Mouse (Mus musculus) kidney, embryonic 16.5 days (tissue): ENCODE results near the gene Syngr4. TPM values are rescaled to one million over a fixed set of nuclear protein-coding genes. Genes with fewer than 3 reads are reported as not detected.
"Not testable (repeated sequence)": the region's sequence is repeated elsewhere in the genome, so short reads cannot be mapped to it uniquely, and the experiment has no call there.

Experiments used
- ATAC-seq: fragments of 200-750 bp; cut with Nextera tagmentation; 2 replicates; pipeline ENCODE4 v1.8.0; 2017; ENCODE audit warnings: moderate TSS enrichment; ENCODE audit not compliant: low FRiP score, low TSS enrichment
- H3K27ac ChIP-seq: fragments of 300-500 bp; sonication (generic); 2 replicates; pipeline ENCODE4 v1.5.1; 2014; ENCODE audit warnings: low read length
- H3K27me3 ChIP-seq: fragments of 300-500 bp; sonication (generic); 2 replicates; pipeline ENCODE4 v1.6.1; 2014; ENCODE audit warnings: low read length, control low read depth, mixed read lengths; ENCODE audit not compliant: insufficient read depth
- H3K36me3 ChIP-seq: fragments of 300-500 bp; sonication (generic); 2 replicates; pipeline ENCODE4 v1.6.1; 2014; ENCODE audit warnings: low read length, control low read depth, mixed read lengths; ENCODE audit not compliant: insufficient read depth
- H3K4me1 ChIP-seq: fragments of 300-500 bp; sonication (generic); 2 replicates; pipeline ENCODE4 v1.6.1; 2014; ENCODE audit warnings: low read length, control low read depth, mixed read lengths; ENCODE audit not compliant: insufficient read depth
- H3K4me2 ChIP-seq: fragments of 300-500 bp; sonication (generic); replicated peaks from 2 replicates; pipeline ENCODE4 v1.6.1; 2014; ENCODE audit warnings: low read depth, low read length
- H3K4me3 ChIP-seq: fragments of 300-500 bp; sonication (generic); 2 replicates; pipeline ENCODE4 v1.5.1; 2014; ENCODE audit warnings: mild to moderate bottlenecking, low read length
- H3K9ac ChIP-seq: fragments of 300-500 bp; sonication (generic); replicated peaks from 2 replicates; pipeline ENCODE4 v1.6.1; 2014; ENCODE audit warnings: low read length
- H3K9me3 ChIP-seq: fragments of 300-500 bp; sonication (generic); 2 replicates; pipeline ENCODE4 v1.6.1; 2016; ENCODE audit warnings: low read length, control low read depth
- WGBS: fragments of 180-500 bp; shearing (Covaris S2); extraction: QIAGEN DNeasy Blood & Tissue Kit; methylation state at CpG from one replicate; pipeline ENCODE4 v1.1.7; 2014; 5-methylcytosine and 5-hydroxymethylcytosine counted together
- polyA plus RNA-seq: library from polyadenylated mRNA; unstranded; fragments of >200 nt; fragmentation: Nextera tagmentation; extraction: Ambion mirVana; gene quantifications from 2 replicates; pipeline ENCODE4 v1.2.1, GENCODE M21; 2015

The Syngr4 gene
- polyA plus RNA-seq, 1 experiment from 2014 or later, result 1.5 TPM

- not testable (repeated sequence) for H3K36me3 ChIP-seq, H3K9me3 ChIP-seq, ATAC-seq, H3K4me3 ChIP-seq, H3K4me1 ChIP-seq, H3K27me3 ChIP-seq
- Histone ChIP-seq H3K4me2 (peak overlapping the region; percentile 83), H3K27ac (peak overlapping the region; percentile 88; the same call in 1 of the 2 replicates), H3K9ac (peak overlapping the region; percentile 76; the same call in 1 of the 2 replicates)
- WGBS, result 50% methylated on average over 4 of the region's 4 CpGs
Measured at GRCm38 (mm10) chr7:45898125-45898524, 1.6 kb upstream of the Syngr4 start.

- H3K27ac ChIP-seq, result peak overlapping the region; percentile 88
- peaks cover 6% of the 10 kb centered on the region for H3K4me1 ChIP-seq
- peak overlapping the region; percentile 76 for H3K9ac ChIP-seq
- no peaks in the 10 kb centered on the region for H3K27me3 ChIP-seq
- no peaks in the 10 kb centered on the region for H3K9me3 ChIP-seq
- peak; percentile 75 for ATAC-seq
- peak overlapping the region; percentile 58 for H3K4me3 ChIP-seq
- WGBS, result 1% methylated on average over 19 of the region's 19 CpGs
- H3K4me2 ChIP-seq, result peak overlapping the region; percentile 83
- H3K36me3 ChIP-seq, result no peaks in the 10 kb centered on the region
Measured at GRCm38 (mm10) chr7:45897258-45897757, 794 bp upstream of the Syngr4 start.

GRCm38 (mm10) chr7:45895931-45896516, 490 bp downstream of the Syngr4 start:
- peak overlapping the region; percentile 42; the same call in 1 of the 2 replicates for H3K9ac ChIP-seq
- WGBS, result 74% methylated on average over 6 of the region's 6 CpGs
- H3K4me3 ChIP-seq, result peak overlapping the region; percentile 58

GRCm38 (mm10) chr7:45892651-45893050, 3.9 kb downstream of the Syngr4 start:
- Histone ChIP-seq H3K27me3 (no peaks in the 10 kb centered on the region), H3K4me2 (no peak overlapping the region), H3K36me3 (no peaks in the 10 kb centered on the region), H3K9ac (no peak overlapping the region), H3K4me1 (peaks cover 1% of the 10 kb centered on the region), H3K4me3 (no peak overlapping the region), H3K9me3 (no peaks in the 10 kb centered on the region), H3K27ac (no peak overlapping the region)
- 77% methylated on average over 2 of the region's 2 CpGs for WGBS
- no peak for ATAC-seq

More at GRCm38 (mm10) chr7:45895931-45896516, 490 bp downstream of the Syngr4 start:
- no peaks in the 10 kb centered on the region for H3K36me3 ChIP-seq
- no peaks in the 10 kb centered on the region for H3K9me3 ChIP-seq
- peaks cover 6% of the 10 kb centered on the region for H3K4me1 ChIP-seq
- peak overlapping the region; percentile 57; the same call in 1 of the 2 replicates for H3K27ac ChIP-seq
- peak overlapping the region; percentile 83 for H3K4me2 ChIP-seq
- H3K27me3 ChIP-seq, result no peaks in the 10 kb centered on the region
- peak; percentile 26 for ATAC-seq

- H3K36me3 ChIP-seq, result peaks cover 36% of the 10 kb centered on the region
- H3K9ac ChIP-seq, result no peak overlapping the region
- no peak overlapping the region for H3K27ac ChIP-seq
- ATAC-seq, result no peak
- no peak overlapping the region for H3K4me3 ChIP-seq
- no peaks in the 10 kb centered on the region for H3K9me3 ChIP-seq
- no peaks in the 10 kb centered on the region for H3K27me3 ChIP-seq
- H3K4me2 ChIP-seq, result no peak overlapping the region
- 35% methylated on average over 3 of the region's 3 CpGs for WGBS
- H3K4me1 ChIP-seq, result no peaks in the 10 kb centered on the region
Measured at GRCm38 (mm10) chr7:45887246-45887645, 9.3 kb downstream of the Syngr4 start.

GRCm38 (mm10) chr7:45881011-45881410, 15.5 kb downstream of the Syngr4 start:
- Histone ChIP-seq H3K4me2 (no peak overlapping the region), H3K9ac (no peak overlapping the region), H3K4me3 (no peak overlapping the region), H3K4me1 (no peaks in the 10 kb centered on the region), H3K9me3 (no peaks in the 10 kb centered on the region), H3K27ac (no peak overlapping the region), H3K36me3 (peaks cover 88% of the 10 kb centered on the region), H3K27me3 (no peaks in the 10 kb centered on the region)
- ATAC-seq, result no peak
- 94% methylated on average over 2 of the region's 2 CpGs for WGBS

- WGBS, result 98% methylated on average over 4 of the region's 4 CpGs
- Histone ChIP-seq H3K4me1 (no peaks in the 10 kb centered on the region), H3K9me3 (no peaks in the 10 kb centered on the region), H3K36me3 (peaks cover 89% of the 10 kb centered on the region), H3K27me3 (no peaks in the 10 kb centered on the region), H3K27ac (no peak overlapping the region), H3K4me3 (no peak overlapping the region), H3K4me2 (no peak overlapping the region), H3K9ac (no peak overlapping the region)
- no peak for ATAC-seq
Measured at GRCm38 (mm10) chr7:45880531-45880930, 16.0 kb downstream of the Syngr4 start.

GRCm38 (mm10) chr7:45878278-45878677, 18.2 kb downstream of the Syngr4 start, which contains the start of gene Grin2d:
Gene Grin2d, minus strand, starts transcription at chr7:45878378.
- not testable (repeated sequence) for H3K4me3 ChIP-seq, H3K9ac ChIP-seq, H3K4me2 ChIP-seq, H3K27me3 ChIP-seq, ATAC-seq, H3K27ac ChIP-seq, H3K9me3 ChIP-seq
- H3K4me1 ChIP-seq, result peaks cover 15% of the 10 kb centered on the region
- 91% methylated on average over 1 of the region's 1 CpGs for WGBS
- H3K36me3 ChIP-seq, result peaks cover 84% of the 10 kb centered on the region

GRCm38 (mm10) chr7:45876895-45877294, 19.6 kb downstream of the Syngr4 start:
- Histone ChIP-seq H3K36me3 (peaks cover 71% of the 10 kb centered on the region), H3K9ac (no peak overlapping the region), H3K4me1 (peaks cover 15% of the 10 kb centered on the region), H3K27ac (no peak overlapping the region), H3K27me3 (no peaks in the 10 kb centered on the region), H3K4me3 (no peak overlapping the region), H3K9me3 (no peaks in the 10 kb centered on the region), H3K4me2 (no peak overlapping the region)
- no peak for ATAC-seq
- 95% methylated on average over 7 of the region's 7 CpGs for WGBS
